Mouse (Mus musculus): ENCODE results near the gene Irx3.

Gene Irx3

DNA sequence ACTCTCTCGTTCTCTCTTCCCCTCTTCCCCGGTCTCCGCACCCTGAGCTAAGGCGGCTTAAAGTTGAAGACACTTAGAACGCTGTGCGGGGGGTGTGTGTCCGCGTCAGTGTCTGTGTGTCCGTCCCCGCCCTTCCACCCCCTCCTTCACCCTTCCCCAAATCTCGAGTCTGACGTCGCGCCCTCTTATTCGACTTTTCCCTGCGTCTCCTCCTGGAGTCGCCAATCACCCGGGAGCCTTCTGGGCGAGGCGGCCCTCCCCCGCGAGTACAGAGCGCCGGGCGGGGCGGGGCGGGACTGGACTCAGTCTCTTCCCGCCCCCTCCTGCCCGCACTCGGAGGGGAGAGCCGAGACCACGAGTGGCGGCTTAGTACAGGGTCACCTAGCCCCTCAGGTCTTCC, at the start of gene Irx3:
Irx3 (minus strand) TSS at position 229 of the 400 bp plus-strand sequence.
- in situ Hi-C loops (cut with MboI, MseI): no loop called here

DNA sequence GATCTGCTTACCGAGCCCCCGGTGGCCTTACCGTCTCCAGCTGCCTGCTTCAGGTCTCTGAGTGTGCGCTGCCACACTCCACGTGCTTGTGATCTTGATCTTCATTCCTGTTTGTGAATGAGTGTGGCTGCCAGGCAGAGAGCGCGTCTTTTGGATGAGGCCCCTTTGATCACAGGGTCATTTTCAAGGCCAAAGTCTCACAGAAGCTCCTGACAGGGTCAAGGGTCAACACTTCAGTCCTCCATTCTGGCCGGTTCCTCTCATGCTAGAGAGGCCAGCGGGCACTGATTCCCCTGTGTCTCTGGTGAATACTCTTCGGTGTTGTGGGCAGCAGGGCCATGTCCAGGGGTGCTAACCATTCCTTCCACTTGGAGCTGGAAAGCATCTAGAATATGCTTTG, 49.5 kb upstream of the Irx3 start:
- in situ Hi-C loops (cut with MboI, MseI): no loop called here

- in situ Hi-C loops (cut with MboI, MseI): no loop called here
These were observed 48.1 kb upstream of the Irx3 start for GRCm38 (mm10) chr8:91849984-91850383.

DNA sequence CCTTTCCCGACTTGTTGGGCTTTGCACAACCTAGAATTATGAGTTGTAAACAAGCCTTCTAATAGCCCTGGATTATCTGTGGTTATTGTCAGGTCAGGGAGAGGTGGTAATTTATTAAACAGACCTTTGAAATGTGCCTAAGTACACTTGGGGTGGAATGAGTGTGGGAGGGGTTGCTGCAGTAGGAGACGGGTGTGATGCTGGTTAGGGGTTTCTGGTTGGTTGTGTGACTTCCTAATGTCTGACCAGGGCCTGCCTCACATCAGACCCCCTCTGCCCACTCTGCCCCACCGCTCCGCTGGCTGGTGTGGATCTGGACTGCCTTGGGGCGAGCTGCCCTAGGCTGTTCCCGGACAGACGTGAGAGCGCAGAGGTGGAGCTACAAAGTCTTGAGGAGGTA, 47.7 kb upstream of the Irx3 start:
- in situ Hi-C loops (cut with MboI, MseI): no loop called here

DNA sequence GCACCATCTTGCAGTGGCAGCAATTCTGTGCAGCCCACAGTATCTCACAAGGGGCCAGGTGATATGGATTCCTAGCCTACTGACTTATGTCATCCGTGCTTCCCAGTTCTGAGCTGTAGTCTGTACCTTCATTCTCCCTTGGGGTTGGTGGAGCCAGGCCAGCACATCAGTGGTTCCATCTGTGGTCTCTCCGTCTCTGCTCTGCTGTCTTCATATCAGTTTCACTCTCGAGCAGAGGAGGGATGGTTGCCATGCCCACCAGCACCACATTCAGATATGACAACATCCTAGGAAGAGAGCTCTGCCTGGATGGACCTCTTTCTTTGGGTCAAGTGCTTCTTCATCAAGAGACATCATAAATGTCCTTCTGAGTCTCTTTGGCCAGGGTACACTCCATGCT, 43.8 kb upstream of the Irx3 start:
- in situ Hi-C loops (cut with MboI, MseI): no loop called here

DNA sequence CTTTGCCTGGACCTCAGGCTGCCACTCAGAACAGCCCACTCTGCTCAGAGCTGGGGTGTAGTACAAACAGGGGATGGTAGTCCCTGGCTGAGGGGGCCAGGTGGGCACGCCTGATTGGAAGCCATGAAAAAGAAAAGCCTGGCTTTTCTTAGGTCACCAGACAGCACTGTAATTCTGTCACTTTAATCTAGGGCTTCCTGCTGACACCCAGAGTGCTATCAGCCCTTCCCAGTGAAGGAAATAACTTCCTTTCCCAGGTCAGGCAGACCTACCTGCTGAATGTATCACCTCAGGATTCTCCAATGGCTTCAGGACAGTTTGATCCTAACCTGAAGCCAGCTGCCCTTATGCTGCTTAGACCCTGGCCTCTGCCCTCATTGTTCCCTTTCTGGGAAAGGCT, 35.3 kb upstream of the Irx3 start:
- in situ Hi-C loops (cut with MboI, MseI): no loop called here

DNA sequence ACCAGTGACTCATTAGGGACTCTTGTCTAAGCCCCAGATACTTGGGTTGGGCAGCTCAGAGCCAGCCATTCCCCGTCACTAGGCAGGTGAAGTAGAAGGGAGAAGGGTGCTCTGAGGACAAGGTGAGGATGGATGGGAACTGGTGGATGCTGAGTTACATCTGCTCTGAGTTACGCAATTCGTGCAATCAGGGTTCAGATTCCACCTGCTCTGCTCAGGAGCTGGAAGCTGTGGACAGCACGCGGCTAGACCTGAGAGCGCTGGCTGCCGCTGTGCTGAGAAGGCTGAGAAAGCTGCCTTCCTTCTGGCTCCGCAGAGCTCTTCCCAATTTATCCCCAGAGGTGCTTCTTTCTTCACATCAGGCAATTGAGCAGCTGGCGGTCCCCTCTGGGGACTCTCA, 34.8 kb upstream of the Irx3 start:
- in situ Hi-C loops (cut with MboI, MseI): no loop called here

DNA sequence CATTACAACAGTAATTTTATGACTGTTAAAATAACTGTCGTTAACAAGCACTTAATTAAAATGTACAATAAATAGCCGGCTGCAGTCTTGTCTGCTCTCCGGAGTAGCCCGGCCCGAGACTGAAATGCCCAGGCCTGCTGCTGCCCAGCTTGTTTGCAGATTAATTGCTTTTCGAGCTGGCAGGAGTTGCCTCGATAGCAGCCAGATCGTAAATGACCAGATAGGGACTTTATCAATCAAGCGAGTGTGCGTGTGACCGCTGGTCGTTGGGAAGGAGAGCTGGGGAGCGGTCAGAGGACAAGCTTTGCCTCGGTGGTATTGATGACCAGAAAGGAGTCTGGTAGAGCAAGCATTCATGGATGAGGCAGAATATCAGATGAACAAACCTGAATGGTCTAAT, 25.8 kb upstream of the Irx3 start:
- in situ Hi-C loops (cut with MboI, MseI): no loop called here

DNA sequence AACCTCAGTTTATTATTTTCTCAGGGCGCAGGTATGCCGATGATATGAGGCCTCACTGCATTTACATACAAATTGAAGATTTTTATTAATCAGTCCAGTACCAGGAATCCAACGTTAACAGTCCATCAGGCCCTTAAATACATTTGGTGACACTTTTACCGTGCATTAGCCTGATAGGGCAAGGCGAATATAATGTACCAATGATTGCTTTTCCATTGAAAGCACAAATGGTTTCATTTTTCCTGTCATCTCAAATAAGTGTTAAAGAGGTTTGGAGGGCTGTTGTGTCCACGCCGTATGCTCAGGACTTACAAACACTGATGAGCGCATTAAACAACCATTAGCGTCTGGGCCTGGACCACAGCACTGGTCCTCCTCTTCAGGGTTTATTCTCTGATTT, 25.3 kb upstream of the Irx3 start:
- in situ Hi-C loops (cut with MboI, MseI): no loop called here

DNA sequence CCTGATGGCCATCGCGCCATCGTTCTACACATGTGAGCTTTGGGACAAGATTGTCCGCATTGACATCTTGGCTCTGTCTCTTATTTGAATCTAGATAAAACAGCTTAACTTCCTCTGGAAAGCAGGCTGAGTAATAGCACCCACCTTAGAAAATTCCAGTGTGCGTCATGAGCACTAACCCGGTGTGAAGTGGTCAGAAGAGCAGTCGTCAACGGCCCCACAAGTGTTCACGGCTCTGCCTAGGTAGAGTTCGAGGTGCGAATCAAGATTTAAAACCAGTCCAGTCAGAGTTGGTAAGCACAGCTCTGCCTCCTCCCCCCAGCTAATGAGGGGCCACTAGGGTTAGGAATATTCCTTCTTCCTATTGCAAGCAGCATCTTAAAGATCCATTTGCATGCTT, 21.5 kb upstream of the Irx3 start:
- in situ Hi-C loops (cut with MboI, MseI): no loop called here

DNA sequence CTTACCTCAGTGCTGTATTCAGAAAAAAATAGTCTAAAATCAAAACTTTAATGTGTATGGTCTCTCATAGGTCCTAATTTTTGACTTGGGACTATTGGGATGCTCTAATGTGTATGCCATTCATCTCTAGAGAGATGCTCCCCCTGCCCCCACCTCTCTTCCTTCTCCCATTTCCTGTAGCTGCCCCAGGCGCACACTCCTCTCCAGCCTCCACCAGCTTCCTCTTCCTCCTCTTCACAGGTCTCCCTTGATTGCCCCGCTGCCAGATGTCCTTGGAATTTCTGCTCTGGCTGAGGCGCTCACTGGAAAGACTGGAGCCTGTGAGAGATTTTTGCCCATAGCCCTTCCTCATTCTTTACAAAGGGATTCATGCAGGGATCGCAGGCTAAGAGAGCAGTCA, 20.9 kb upstream of the Irx3 start:
- in situ Hi-C loops (cut with MboI, MseI): no loop called here

- in situ Hi-C loops (cut with MboI, MseI): no loop called here
These were observed 20.1 kb upstream of the Irx3 start for GRCm38 (mm10) chr8:91821976-91822375.

GRCm38 (mm10) chr8:91819778-91820177, 17.9 kb upstream of the Irx3 start:
- in situ Hi-C loops (cut with MboI, MseI): no loop called here

DNA sequence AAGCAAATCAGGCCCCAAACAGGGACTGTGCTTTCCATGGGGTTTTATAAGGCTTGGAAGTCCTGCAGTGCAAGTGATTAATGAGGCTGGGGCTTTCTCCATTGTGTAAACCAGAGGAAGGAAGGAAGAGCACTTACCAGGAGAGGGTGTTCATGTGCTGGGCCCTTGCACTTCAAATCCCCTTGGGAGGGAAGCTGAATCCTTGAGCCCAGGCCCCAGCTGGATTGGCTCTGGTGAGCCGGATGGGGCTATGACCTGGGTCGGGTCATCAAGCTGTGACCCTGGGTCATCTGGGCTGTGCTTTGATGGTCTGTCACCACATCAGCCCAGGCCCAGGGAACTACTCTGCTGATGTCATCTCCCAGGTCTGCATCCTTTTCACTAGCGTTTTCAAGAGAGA, 16.9 kb upstream of the Irx3 start:
- in situ Hi-C loops (cut with MboI, MseI): no loop called here

- in situ Hi-C loops (cut with MboI, MseI): no loop called here
These were observed 12.2 kb upstream of the Irx3 start for GRCm38 (mm10) chr8:91814106-91814505.

DNA sequence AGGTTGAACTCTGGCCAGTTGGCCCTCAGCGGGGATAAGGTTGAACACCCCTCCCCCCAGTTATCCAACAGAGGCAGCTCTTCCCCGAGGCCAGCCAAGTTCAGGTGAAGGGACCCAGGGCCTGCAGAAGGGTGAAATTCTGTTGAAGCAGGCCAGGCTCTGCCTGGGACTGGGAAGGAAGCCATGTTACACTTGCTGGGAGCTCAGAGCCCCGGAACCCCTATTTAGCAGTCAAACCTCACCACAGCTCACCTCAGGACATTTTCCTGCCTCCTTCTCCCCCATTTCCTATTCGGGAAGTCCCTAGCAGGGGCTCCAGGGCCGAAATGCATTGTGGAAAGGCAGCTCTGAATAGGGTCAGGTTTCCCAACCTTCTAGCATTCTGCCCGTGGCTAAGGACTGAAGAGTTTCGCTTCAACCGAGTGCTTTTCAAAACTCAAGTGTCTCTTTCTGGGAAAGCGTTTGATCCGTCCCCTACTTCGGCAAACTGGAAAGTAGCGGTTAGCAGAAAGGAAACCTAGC, 4.9 kb upstream of the Irx3 start:
- in situ Hi-C loops (cut with MboI, MseI): no loop called here

DNA sequence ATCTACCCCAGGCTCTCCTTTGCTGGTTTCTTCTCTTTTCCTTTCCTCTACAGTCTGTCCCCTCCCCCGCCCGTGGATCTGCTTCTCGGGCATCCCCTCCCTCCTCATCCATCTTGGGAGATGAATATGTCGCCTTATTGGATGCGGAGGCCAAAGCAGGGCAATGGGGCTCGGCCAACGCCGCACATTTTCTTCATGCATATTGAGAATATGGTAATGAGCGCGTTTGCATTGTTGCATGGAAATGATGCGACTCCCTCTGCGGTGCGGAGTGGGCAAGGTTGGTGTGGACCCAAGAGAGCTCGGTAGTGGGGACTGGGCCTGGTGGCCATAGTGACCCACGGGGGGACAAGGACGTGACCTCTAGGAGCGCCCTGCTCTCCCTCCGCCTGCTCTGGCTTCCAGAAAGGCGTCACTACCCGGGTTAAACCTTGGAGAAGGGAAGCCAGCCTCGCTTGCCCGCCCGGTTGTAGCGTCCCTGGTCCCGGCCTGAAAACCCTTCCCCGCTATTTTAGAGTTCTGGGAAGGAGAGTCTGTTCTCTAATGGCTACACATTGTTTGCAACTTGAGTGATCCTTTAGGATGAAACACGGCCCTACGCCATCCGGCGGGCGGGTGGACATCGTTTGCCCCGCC, 4.3 kb upstream of the Irx3 start:
- in situ Hi-C loops (cut with MboI, MseI): no loop called here

DNA sequence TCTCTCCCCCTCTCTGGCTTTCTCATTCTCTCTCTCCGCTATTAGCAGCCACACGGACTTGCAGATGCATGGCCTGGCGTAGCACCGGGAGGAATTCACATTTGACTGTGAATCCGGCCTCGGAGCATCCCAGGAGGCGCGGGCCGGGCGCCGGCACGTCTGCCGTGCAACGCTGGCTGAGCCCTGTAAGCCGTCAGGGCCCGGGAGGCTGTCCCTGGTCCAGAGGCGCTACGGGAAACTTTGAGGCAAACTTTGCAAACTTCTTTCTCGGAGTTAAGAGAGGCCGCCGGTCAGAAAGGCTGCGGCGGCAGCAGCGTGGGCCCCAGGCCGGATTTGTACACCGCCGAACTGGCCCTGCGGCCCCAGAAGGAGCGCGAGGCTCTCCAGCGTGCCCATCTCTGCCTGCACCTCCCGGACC, 3.4 kb upstream of the Irx3 start:
- in situ Hi-C loops (cut with MboI, MseI): no loop called here

DNA sequence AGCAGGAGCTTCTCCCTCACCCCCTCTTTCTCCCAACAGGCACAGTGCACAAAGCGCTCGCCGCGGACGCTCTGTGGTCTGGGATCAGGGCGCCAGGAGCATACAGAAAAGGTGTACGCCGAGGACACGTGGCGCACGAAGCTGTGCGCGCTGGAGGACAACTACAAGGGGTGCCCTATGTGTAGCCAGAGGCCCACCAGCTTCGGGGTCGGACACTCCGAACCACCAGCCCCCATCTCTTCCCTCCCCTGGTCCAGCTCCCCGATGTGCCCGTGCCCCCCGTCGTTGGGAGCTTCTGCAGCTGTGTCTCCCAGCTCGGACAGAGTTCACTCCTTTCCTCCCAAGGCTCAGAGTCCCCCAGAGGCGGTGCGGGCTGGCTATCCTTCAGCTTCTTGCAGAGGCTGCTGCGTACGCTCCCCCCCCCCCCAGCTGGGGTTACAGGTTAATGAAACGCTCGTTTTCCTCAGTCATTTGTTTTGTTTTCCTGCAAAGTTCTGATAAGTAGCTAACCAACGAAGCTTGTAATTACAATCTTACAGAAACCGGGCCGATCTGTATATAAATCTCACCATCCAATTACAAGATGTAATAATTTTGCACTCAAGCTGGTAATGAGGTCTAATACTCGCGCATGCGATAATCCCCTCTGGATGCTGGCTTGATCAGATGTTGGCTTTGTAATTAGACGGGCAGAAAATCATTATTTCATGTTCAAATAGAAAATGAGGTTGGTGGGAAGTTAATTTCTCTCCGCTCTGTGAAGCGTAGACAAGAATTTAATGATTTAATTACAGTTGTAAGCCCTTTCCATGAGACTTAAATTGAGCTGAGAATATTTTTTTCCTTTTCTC, 2.8 kb upstream of the Irx3 start:
- in situ Hi-C loops (cut with MboI, MseI): no loop called here

DNA sequence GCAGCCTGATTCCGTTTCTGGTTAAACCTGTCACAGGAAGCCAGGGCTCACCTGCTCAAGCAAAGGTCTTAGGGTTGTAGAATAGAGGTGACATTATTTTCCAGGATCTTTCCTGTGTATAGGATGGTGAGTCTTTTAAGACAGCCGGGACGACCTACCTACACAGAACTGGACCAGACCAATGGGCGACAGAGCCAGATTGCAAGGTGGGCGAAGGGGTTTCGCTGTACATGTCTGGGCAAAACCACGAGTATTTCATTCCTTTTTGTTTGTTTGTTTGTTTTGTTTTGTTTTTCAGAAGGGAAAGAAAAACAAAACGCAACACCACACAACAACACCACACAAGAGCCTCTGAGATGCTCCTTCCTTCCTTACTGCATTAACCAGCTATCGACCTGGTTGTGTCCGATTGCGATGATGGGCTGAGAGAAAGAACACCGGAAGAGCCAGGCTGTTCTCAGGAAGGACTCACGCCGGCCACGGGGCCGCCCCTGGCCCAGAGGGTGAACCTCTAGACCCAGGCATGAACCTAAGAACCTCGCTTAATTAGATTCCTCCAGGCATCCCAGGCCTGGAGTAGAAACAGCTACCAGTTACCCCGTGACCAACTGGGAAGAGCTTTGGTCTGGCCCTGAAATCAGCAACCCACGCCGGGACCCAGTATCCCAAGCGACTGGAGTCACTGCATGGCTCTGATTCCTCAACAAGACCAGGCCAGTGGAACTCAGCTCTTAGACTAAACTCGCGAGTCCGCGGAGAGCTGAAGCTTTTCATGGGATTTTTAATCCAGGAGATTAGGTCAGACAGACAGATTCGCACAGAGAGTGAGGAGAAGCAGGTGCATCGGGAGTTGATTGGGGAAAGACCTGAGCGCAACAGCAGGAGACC, 1.9 kb upstream of the Irx3 start:
- in situ Hi-C loops (cut with MboI, MseI): no loop called here

GRCm38 (mm10) chr8:91802401-91803322, 795 bp upstream of the Irx3 start:
- in situ Hi-C loops (cut with MboI, MseI): no loop called here

All from regulatory T cell (primary cell).